Comparison of ENCODE assay signal across 8 mouse cellular contexts in genomic region chr17:34950514-34951455, GRCm38 (mm10). TPM values are rescaled to one million over a fixed set of nuclear protein-coding genes. Genes with fewer than 3 reads are reported as not detected.
A peak's percentile ranks its signal among the peaks of the same experiment; 100 is the strongest.
DNase-seq lines count a peak whose midpoint lies in the region; TF ChIP-seq lines count a peak whose summit lies in the region.

No protein-coding gene starts in this region.

- no peaks in the 10 kb centered on the region for H3K27me3 ChIP-seq in small intestine, adult 2 months (ENCODE audit: control insufficient read depth, insufficient read depth, low read length)

- TF ChIP-seq POLR2A in small intestine, adult 2 months (IDR thresholded peaks at IDR 0.05; ENCODE audit: low read depth, low read length) = no peak

- peaks cover 6% of the 10 kb centered on the region for H3K36me3 ChIP-seq in small intestine, adult 2 months (ENCODE audit: control insufficient read depth, insufficient read depth, low read length)

- peak overlapping the region; percentile 97 for H3K27ac ChIP-seq in left cerebral cortex, adult 2 months
- H3K27ac ChIP-seq in small intestine, adult 2 months (ENCODE audit: insufficient read depth, low read depth, low read length) = peak overlapping the region; percentile 92

- intact Hi-C loops in left cerebral cortex, adult 2 months (cut with DNase I) = loop anchor here (2.0 kb wide), 2 partner anchors 20 to 100 kb away; partner anchors contain the start of genes Nelfe, Neu1 and Skiv2l
- intact Hi-C loops in left cerebral cortex, postnatal 4 days (cut with DNase I) = no loop called here

- WGBS in large intestine, adult 2 months = 13% methylated on average over 10 of the region's 10 CpGs
- 12% methylated on average over 10 of the region's 10 CpGs for WGBS in small intestine, adult 2 months

- peaks cover 13% of the 10 kb centered on the region; the same call in 1 of the 2 replicates for H3K4me1 ChIP-seq in small intestine, adult 2 months (ENCODE audit: control insufficient read depth, insufficient read depth, insufficient read length, low read length)

- DNase-seq in left cerebral cortex, adult 2 months (ENCODE audit: extremely low spot score in 1 of 2, low spot score in 2 of 2) = no peak
- DNase-seq in left cerebral cortex, postnatal 4 days = no peak
- peak; percentile 45 for DNase-seq in embryo, embryonic 9.5 days (ENCODE audit: extremely low spot score)
- DNase-seq in large intestine, adult 2 months (ENCODE audit: low read depth, low spot score) = peak; percentile 96
- DNase-seq in thymus, adult 18-20 months = no peak
- DNase-seq in urinary bladder, postnatal 25 days (ENCODE audit: low spot score) = no peak
- no peak for DNase-seq in lung, postnatal 10 days

- peak; percentile 41 for TF ChIP-seq CTCF in left cerebral cortex, adult 2 months (IDR thresholded peaks at IDR 0.05)
- no peak for TF ChIP-seq CTCF in small intestine, adult 2 months (IDR thresholded peaks at IDR 0.05; ENCODE audit: extremely low read depth, insufficient read length, insufficient replicate concordance, low read depth, low read length)

- H3K4me3 ChIP-seq in left cerebral cortex, adult 2 months = peak overlapping the region; percentile 61
- no peak overlapping the region; the same call in 1 of the 2 replicates for H3K4me3 ChIP-seq in small intestine, adult 2 months (ENCODE audit: low read depth, low read length)

RNA-seq across cellular contexts. Expression of gene Hspa1b, which starts 8.3 kb away (rescaled TPM):
- total RNA-seq in left cerebral cortex, adult 2 months (2021) = 10 to 100 TPM; 18.8 to 22.1 TPM
- 1 to 10 TPM; 1.6 to 2.3 TPM for total RNA-seq in left cerebral cortex, postnatal 4 days (2021)
- 10.5 and 12.0 TPM in 2 replicates for polyA plus RNA-seq in large intestine, adult 2 months (2012; rRNA removed)
- 17.1 and 19.8 TPM in 2 replicates for polyA plus RNA-seq in small intestine, adult 2 months (2012; rRNA removed)

RNA-seq across cellular contexts. Expression of gene Gm20481, which starts 18.9 kb away (rescaled TPM):
- total RNA-seq in left cerebral cortex, adult 2 months (2021) = not detected
- not detected for total RNA-seq in left cerebral cortex, postnatal 4 days (2021)
- polyA plus RNA-seq in large intestine, adult 2 months (2012; rRNA removed) = not detected in 2 replicates
- not detected in 2 replicates for polyA plus RNA-seq in small intestine, adult 2 months (2012; rRNA removed)

RNA-seq across cellular contexts. Expression of gene Neu1, which starts 19.7 kb away (rescaled TPM):
- total RNA-seq in left cerebral cortex, adult 2 months (2021) = 10 to 100 TPM; 41.6 to 47.3 TPM
- total RNA-seq in left cerebral cortex, postnatal 4 days (2021) = 10 to 100 TPM; 18.8 to 19.1 TPM
- 64.9 and 118 TPM in 2 replicates for polyA plus RNA-seq in large intestine, adult 2 months (2012; rRNA removed)
- 21.2 and 68.8 TPM in 2 replicates for polyA plus RNA-seq in small intestine, adult 2 months (2012; rRNA removed)

RNA-seq across cellular contexts. Expression of gene Hspa1a, which starts 21.2 kb away (rescaled TPM):
- 10 to 100 TPM; 14.5 to 17.2 TPM for total RNA-seq in left cerebral cortex, adult 2 months (2021)
- 1 to 10 TPM; 3.1 to 5.2 TPM for total RNA-seq in left cerebral cortex, postnatal 4 days (2021)
- 6.4 and 6.6 TPM in 2 replicates for polyA plus RNA-seq in large intestine, adult 2 months (2012; rRNA removed)
- polyA plus RNA-seq in small intestine, adult 2 months (2012; rRNA removed) = 8.9 and 9.3 TPM in 2 replicates

RNA-seq across cellular contexts. Expression of gene Hspa1l, which starts 21.7 kb away (rescaled TPM):
- under 1 TPM; 0.34 to 0.42 TPM for total RNA-seq in left cerebral cortex, adult 2 months (2021)
- total RNA-seq in left cerebral cortex, postnatal 4 days (2021) = under 1 TPM in 1 of 2 experiments, not detected in 1; 0.22 TPM
- polyA plus RNA-seq in large intestine, adult 2 months (2012; rRNA removed) = 0.21 and 0.22 TPM in 2 replicates
- 0.06 and 0.14 TPM in 2 replicates for polyA plus RNA-seq in small intestine, adult 2 months (2012; rRNA removed)

Comparison
In these comparisons a context has a peak if more than half of its experiments do, and no peak if none do; other contexts are left out.
1. RNA of gene Hspa1b, which starts 8.3 kb away (total RNA-seq): 18.8 to 22.1 TPM in left cerebral cortex, adult 2 months; 1.6 to 2.3 TPM in left cerebral cortex, postnatal 4 days; every median in the first group is over 4 times any median in the second.
2. DNase-seq: peak in embryo, embryonic 9.5 days (single experiment) and large intestine, adult 2 months (single experiment); none in left cerebral cortex, adult 2 months (0 of 2), left cerebral cortex, postnatal 4 days (single experiment), thymus, adult 18-20 months (0 of 2), urinary bladder, postnatal 25 days (single experiment) and lung, postnatal 10 days (single experiment).